Mouse (Mus musculus): Measurements from ENCODE around the gene Fam104a.

DNA sequence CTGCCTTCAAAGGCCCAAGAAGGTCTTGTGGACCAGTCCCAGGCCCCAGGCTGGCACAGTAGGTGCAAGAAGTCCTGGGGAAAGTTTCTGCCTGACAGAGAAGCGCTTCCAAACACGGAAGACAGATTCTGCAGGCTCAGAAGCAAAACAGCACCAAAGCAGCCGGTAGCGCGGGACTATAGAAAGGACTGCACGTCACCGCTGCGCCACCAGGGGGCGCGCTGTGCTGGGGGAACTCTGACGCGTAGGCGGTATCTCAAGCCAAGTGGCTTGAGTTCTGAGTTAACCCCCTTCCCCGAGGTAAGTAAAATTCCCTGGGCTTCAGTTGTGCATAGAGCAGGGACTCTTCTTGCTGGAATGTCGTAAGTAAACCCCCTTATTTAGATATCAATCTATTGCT lies 35.8 kb downstream of the Fam104a start:
- TF ChIP-seq CTCF (IDR thresholded peaks at IDR 0.05; ENCODE audit: insufficient read depth, low read depth, low read length), result peak; percentile 79
- no peak for TF ChIP-seq POLR2A (IDR thresholded peaks at IDR 0.05; ENCODE audit: insufficient read depth, low read depth, low read length)

All from olfactory bulb, adult 2 months (tissue).